Mouse (Mus musculus) E14TG2a.4 (cell line): ENCODE measurements around the gene Rnf39.

Experiments used
- CTCF ChIP-seq: conservative IDR thresholded peaks from 2 replicates; pipeline ENCODE4 v1.5.1; 2014; ENCODE audit warnings: low read length
- NANOG ChIP-seq: IDR thresholded peaks from 2 replicates; pipeline ENCODE4 v1.6.1; 2014; ENCODE audit warnings: borderline replicate concordance, low read length, mixed read lengths
- POU5F1 ChIP-seq: IDR thresholded peaks from 2 replicates; pipeline ENCODE4 v1.6.1; 2014; ENCODE audit warnings: low read length, borderline replicate concordance

- TF ChIP-seq CTCF (peak; percentile 56), NANOG (no peak), POU5F1 (no peak)
Observed at GRCm38 (mm10) chr17:36896583-36896982, 46.1 kb upstream of the Rnf39 start.
